Mouse (Mus musculus) MEL (cell line): ENCODE data around the gene Cage1. TPM values are rescaled to one million over a fixed set of nuclear protein-coding genes. Genes with fewer than 3 reads are reported as not detected.

Source experiments
- DNase-seq: peaks from one replicate; pipeline ENCODE4 v3.0.0; 2011; ENCODE audit warnings: low read depth, low spot score
- H3K27ac ChIP-seq: 2 replicates; pipeline ENCODE4 v1.5.1; 2012; ENCODE audit warnings: low read depth, mild to moderate bottlenecking, control low read depth, low read length, moderate library complexity; ENCODE audit not compliant: control insufficient read depth
- H3K27me3 ChIP-seq, 2 experiments: fragments of 150-350 bp in 1 of 2; sonication (generic) in 1 of 2; 2 replicates each; pipeline ENCODE4 v1.6.1; 2012; ENCODE audit warnings: low read length in 2 of 2, mild to moderate bottlenecking in 2 of 2, improper control_type of control experiment in 1 of 2, moderate library complexity in 1 of 2; ENCODE audit not compliant: insufficient read depth in 2 of 2, control insufficient read depth in 1 of 2
- H3K36me3 ChIP-seq, 2 experiments: 2 replicates each; pipeline ENCODE4 v1.6.1; 2012 to 2014; ENCODE audit warnings: low read length in 2 of 2, improper control_type of control experiment in 1 of 2, inconsistent platforms in 1 of 2, mild to moderate bottlenecking in 1 of 2; ENCODE audit not compliant: insufficient read depth in 2 of 2, control insufficient read depth in 1 of 2
- H3K4me1 ChIP-seq, 2 experiments: fragments of 150-350 bp in 1 of 2; sonication (generic) in 1 of 2; 2 replicates each; pipeline ENCODE4 v1.6.1; 2012; ENCODE audit warnings: low read length in 2 of 2, improper control_type of control experiment in 1 of 2, mild to moderate bottlenecking in 1 of 2; ENCODE audit not compliant: insufficient read depth in 2 of 2, control insufficient read depth in 1 of 2
- H3K4me3 ChIP-seq, 2 experiments: fragments of 150-350 bp in 1 of 2; sonication (generic) in 1 of 2; 2 replicates each; pipeline ENCODE4 v1.5.1; 2012; ENCODE audit warnings: low read depth in 2 of 2, low read length in 2 of 2, mild to moderate bottlenecking in 2 of 2, moderate library complexity in 2 of 2, control low read depth in 1 of 2, improper control_type of control experiment in 1 of 2; ENCODE audit not compliant: control insufficient read depth in 1 of 2, insufficient read depth in 1 of 2
- H3K79me2 ChIP-seq: 2 replicates; pipeline ENCODE4 v1.6.1; 2012; ENCODE audit warnings: mild to moderate bottlenecking, low read length, moderate library complexity; ENCODE audit not compliant: control insufficient read depth, poor library complexity, insufficient read depth
- H3K9ac ChIP-seq: 2 replicates; pipeline ENCODE4 v1.6.1; 2012; ENCODE audit warnings: low read depth, mild to moderate bottlenecking, control low read depth, low read length, moderate library complexity; ENCODE audit not compliant: control insufficient read depth, poor library complexity, severe bottlenecking
- H3K9me3 ChIP-seq: fragments of 150-350 bp; sonication (generic); replicated peaks from 2 replicates; pipeline ENCODE4 v1.6.1; 2012; ENCODE audit warnings: mild to moderate bottlenecking, low read length, improper control_type of control experiment, moderate library complexity; ENCODE audit not compliant: insufficient read depth
- BHLHE40 ChIP-seq: IDR thresholded peaks from 2 replicates; pipeline ENCODE4 v1.6.1; 2012; ENCODE audit warnings: low read depth, mild to moderate bottlenecking, inconsistent platforms, low read length, improper control_type of control experiment, borderline replicate concordance
- CHD1 ChIP-seq: IDR thresholded peaks from 2 replicates; pipeline ENCODE4 v1.6.1; 2012; ENCODE audit warnings: low read depth, mild to moderate bottlenecking, inconsistent platforms, low read length, improper control_type of control experiment
- CHD2 ChIP-seq: IDR thresholded peaks from 2 replicates; pipeline ENCODE4 v1.6.1; 2011; ENCODE audit warnings: low read length, improper control_type of control experiment
- CTCF ChIP-seq, 3 experiments: IDR thresholded peaks in 2 of 3; conservative IDR thresholded peaks in 1 of 3; 2 replicates each; pipeline ENCODE4 v1.5.1; 2011 to 2012; ENCODE audit warnings: low read length in 3 of 3, low read depth in 2 of 3, mild to moderate bottlenecking in 2 of 3, improper control_type of control experiment in 1 of 3, inconsistent platforms in 1 of 3, mixed read lengths in 1 of 3, moderate library complexity in 1 of 3; ENCODE audit not compliant: control insufficient read depth in 1 of 3, insufficient read depth in 1 of 3, poor library complexity in 1 of 3, severe bottlenecking in 1 of 3
- ELF1 ChIP-seq: IDR thresholded peaks from 2 replicates; pipeline ENCODE4 v1.6.1; 2014; ENCODE audit warnings: low read depth, mild to moderate bottlenecking, inconsistent platforms, low read length, improper control_type of control experiment, moderate library complexity
- EP300 ChIP-seq, 2 experiments: IDR thresholded peaks; 2 replicates each; pipeline ENCODE4 v1.6.1; 2011; ENCODE audit warnings: improper control_type of control experiment in 2 of 2, low read length in 2 of 2, low read depth in 1 of 2, mild to moderate bottlenecking in 1 of 2
- ETS1 ChIP-seq: IDR thresholded peaks from 2 replicates; pipeline ENCODE4 v1.6.1; 2012; ENCODE audit warnings: low read depth, mild to moderate bottlenecking, inconsistent platforms, low read length, improper control_type of control experiment, moderate library complexity
- GATA1 ChIP-seq: IDR thresholded peaks from 2 replicates; pipeline ENCODE4 v1.6.1; 2011; ENCODE audit warnings: low read depth, low read length, improper control_type of control experiment
- MAZ ChIP-seq: IDR thresholded peaks from 2 replicates; pipeline ENCODE4 v1.6.1; 2012; ENCODE audit warnings: low read depth, mild to moderate bottlenecking, inconsistent platforms, low read length, improper control_type of control experiment
- MYC ChIP-seq: IDR thresholded peaks from 2 replicates; pipeline ENCODE4 v1.6.1; 2011; ENCODE audit warnings: low read depth, mild to moderate bottlenecking, low read length, improper control_type of control experiment, moderate library complexity
- POLR2A ChIP-seq, 2 experiments: IDR thresholded peaks; 2 replicates each; pipeline ENCODE4 v1.6.1; 2011 to 2012; ENCODE audit warnings: low read length in 2 of 2, mild to moderate bottlenecking in 2 of 2, control low read depth in 1 of 2, improper control_type of control experiment in 1 of 2, low read depth in 1 of 2, moderate library complexity in 1 of 2; ENCODE audit not compliant: control insufficient read depth in 1 of 2, insufficient read depth in 1 of 2, poor library complexity in 1 of 2
- POLR2AphosphoS2 ChIP-seq: IDR thresholded peaks from 2 replicates; pipeline ENCODE4 v1.6.1; 2011; ENCODE audit warnings: low read length, improper control_type of control experiment
- POLR2AphosphoS5 ChIP-seq: IDR thresholded peaks from 2 replicates; pipeline ENCODE4 v1.6.1; 2012; ENCODE audit warnings: low read depth, borderline replicate concordance, mild to moderate bottlenecking, inconsistent platforms, low read length, moderate library complexity, mixed read lengths
- RAD21 ChIP-seq: IDR thresholded peaks from 2 replicates; pipeline ENCODE4 v1.6.1; 2011; ENCODE audit warnings: mild to moderate bottlenecking, low read depth, low read length, improper control_type of control experiment
- RCOR1 ChIP-seq: IDR thresholded peaks from 2 replicates; pipeline ENCODE4 v1.6.1; 2012; ENCODE audit warnings: low read depth, mild to moderate bottlenecking, inconsistent platforms, low read length, improper control_type of control experiment
- SIN3A ChIP-seq: IDR thresholded peaks from 2 replicates; pipeline ENCODE4 v1.6.1; 2012; ENCODE audit warnings: low read length, improper control_type of control experiment, inconsistent platforms
- SMC3 ChIP-seq: IDR thresholded peaks from 2 replicates; pipeline ENCODE4 v1.6.1; 2011; ENCODE audit warnings: low read depth, low read length, improper control_type of control experiment
- TBP ChIP-seq: IDR thresholded peaks from 2 replicates; pipeline ENCODE4 v1.8.0; 2011; ENCODE audit warnings: low read depth, low read length, improper control_type of control experiment
- TCF12 ChIP-seq: IDR thresholded peaks from 2 replicates; pipeline ENCODE4 v1.6.1; 2014; ENCODE audit warnings: low read depth, mild to moderate bottlenecking, inconsistent platforms, low read length, improper control_type of control experiment, moderate library complexity
- ZC3H11A ChIP-seq: IDR thresholded peaks from 2 replicates; pipeline ENCODE4 v1.6.1; 2012; ENCODE audit warnings: low read depth, mild to moderate bottlenecking, inconsistent platforms, low read length, improper control_type of control experiment
- ZKSCAN1 ChIP-seq: IDR thresholded peaks from 2 replicates; pipeline ENCODE4 v1.6.1; 2012; ENCODE audit warnings: low read depth, mild to moderate bottlenecking, inconsistent platforms, low read length, improper control_type of control experiment, moderate library complexity
- ZMIZ1 ChIP-seq: IDR thresholded peaks from 2 replicates; pipeline ENCODE4 v1.6.1; 2012; ENCODE audit warnings: low read depth, mild to moderate bottlenecking, inconsistent platforms, low read length, improper control_type of control experiment, moderate library complexity
- polyA plus RNA-seq, 2 experiments: library from polyadenylated mRNA; stranded (reverse) in 1 of 2; unstranded in 1 of 2; fragments of >175 nt in 1 of 2; fragments of >200 nt in 1 of 2; gene quantifications; 2 replicates each; pipeline versions ENCODE4 v1.2.1 to v1.2.4; 2012; ENCODE audit warnings: low replicate concordance in 2 of 2, low read depth in 1 of 2; ENCODE audit not compliant: insufficient read length in 2 of 2, insufficient read depth in 1 of 2, missing spikeins in 1 of 2
- total RNA-seq: library from RNA; depleted of rRNA; stranded (reverse); fragments of 300-350 nt; gene quantifications from 2 replicates; pipeline ENCODE4 v1.2.3, GENCODE M21; 2012

Gene Cage1
- total and polyA plus RNA-seq, 3 experiments = 0.78 to 1.0 TPM; not detected in 1

GRCm38 (mm10) chr13:38064854-38065663, 28.2 kb upstream of the Cage1 start:
- TF ChIP-seq ZKSCAN1 (no peak), ZC3H11A (peak; percentile 63), POLR2AphosphoS5 (no peak), SIN3A (no peak), TCF12 (no peak), MYC (0 out of 2 replicates have a peak, but pooled peaks have one; percentile 38), ZMIZ1 (no peak), BHLHE40 (no peak), CHD2 (no peak), RAD21 (peak; percentile 83), SMC3 (peak; percentile 78), MAZ (no peak), POLR2A (IDR thresholded peaks at IDR 0.05; ENCODE audit: control insufficient read depth in 1 of 2, insufficient read depth in 1 of 2, low read depth in 1 of 2, low read length in 2 of 2, poor library complexity in 1 of 2) (no peak), CTCF (IDR thresholded peaks at IDR 0.05 in 2 of 3, conservative IDR thresholded peaks at IDR 0.05 in 1 of 3; ENCODE audit: control insufficient read depth in 1 of 3, insufficient read depth in 1 of 3, low read depth in 2 of 3, low read length in 3 of 3, poor library complexity in 1 of 3, severe bottlenecking in 1 of 3) (peak; percentile 54 to 90 (median 77)), POLR2AphosphoS2 (peak; percentile 32; the same call in 1 of the 2 replicates), RCOR1 (no peak)
- TF ChIP-seq, all 39 proteins: peak for 6
- Histone ChIP-seq H3K4me3 (no peak overlapping the region), H3K9ac (no peak overlapping the region), H3K27ac (no peak overlapping the region), H3K27me3 (no peaks in the 10 kb centered on the region), H3K79me2 (no peaks in the 10 kb centered on the region), H3K36me3 (peaks cover 0 to 4% of the 10 kb centered on the region in 2 experiments; a peak in 1 of 4 replicates), H3K4me1 (no peaks in the 10 kb centered on the region), H3K9me3 (no peaks in the 10 kb centered on the region)
- peak; percentile 74 for DNase-seq

GRCm38 (mm10) chr13:38062678-38063077, 25.8 kb upstream of the Cage1 start:
- peaks cover 0 to 12% of the 10 kb centered on the region in 2 experiments; a peak in 2 of 4 replicates for H3K36me3 ChIP-seq
- no peak overlapping the region for H3K27ac ChIP-seq
- no peaks in the 10 kb centered on the region for H3K9me3 ChIP-seq
- no peaks in the 10 kb centered on the region for H3K79me2 ChIP-seq
- TF ChIP-seq ETS1 (no peak), MYC (no peak), SIN3A (no peak), ELF1 (no peak), TBP (no peak), CHD1 (no peak), RCOR1 (no peak), GATA1 (no peak), SMC3 (no peak), EP300 (IDR thresholded peaks at IDR 0.05; ENCODE audit: low read depth in 1 of 2, low read length in 2 of 2) (no peak)
- TF ChIP-seq, all 39 proteins: peak for 0
- Histone ChIP-seq H3K4me3 (no peak overlapping the region), H3K4me1 (no peaks in the 10 kb centered on the region), H3K9ac (no peak overlapping the region), H3K27me3 (no peaks in the 10 kb centered on the region)
- DNase-seq = no peak
